Mouse (Mus musculus) limb, embryonic 14.5 days (tissue): ENCODE measurements around the gene Mfn1. TPM values are rescaled to one million over a fixed set of nuclear protein-coding genes. Genes with fewer than 3 reads are reported as not detected.
A peak's percentile ranks its signal among the peaks of the same experiment; 100 is the strongest.

ENCODE experiments used
- ATAC-seq: fragments of 200-750 bp; cut with Nextera tagmentation; 2 replicates; pipeline ENCODE4 v1.8.0; 2017; ENCODE audit warnings: low read depth, moderate number of reproducible peaks, moderate TSS enrichment; ENCODE audit not compliant: low FRiP score
- DNase-seq: peaks from one replicate; pipeline ENCODE4 v3.0.0-alpha.2; 2015; ENCODE audit warnings: low spot score
- H3K27ac ChIP-seq: fragments of 300-500 bp; sonication (generic); replicated peaks from 2 replicates; pipeline ENCODE4 v1.5.1; 2014; ENCODE audit warnings: low read depth, mild to moderate bottlenecking, low read length, moderate library complexity, mixed read lengths
- H3K27me3 ChIP-seq: fragments of 300-500 bp; sonication (generic); 2 replicates; pipeline ENCODE4 v1.6.1; 2014; ENCODE audit warnings: low read length, mixed read lengths; ENCODE audit not compliant: control insufficient read depth, insufficient read depth
- H3K36me3 ChIP-seq: fragments of 300-500 bp; sonication (generic); 2 replicates; pipeline ENCODE4 v1.6.1; 2014; ENCODE audit warnings: mild to moderate bottlenecking, low read length, moderate library complexity, mixed read lengths; ENCODE audit not compliant: control insufficient read depth, insufficient read depth
- H3K4me1 ChIP-seq: fragments of 300-500 bp; sonication (generic); 2 replicates; pipeline ENCODE4 v1.6.1; 2014; ENCODE audit warnings: antibody characterized with exemption, low read length, mixed read lengths; ENCODE audit not compliant: control insufficient read depth, insufficient read depth
- H3K4me2 ChIP-seq: fragments of 300-500 bp; sonication (generic); replicated peaks from 2 replicates; pipeline ENCODE4 v1.6.1; 2014; ENCODE audit warnings: low read depth, mild to moderate bottlenecking, low read length, moderate library complexity; ENCODE audit not compliant: severe bottlenecking
- H3K4me3 ChIP-seq: fragments of 300-500 bp; sonication (generic); replicated peaks from 2 replicates; pipeline ENCODE4 v1.5.1; 2014; ENCODE audit warnings: low read length
- H3K9ac ChIP-seq: fragments of 300-500 bp; sonication (generic); 2 replicates; pipeline ENCODE4 v1.6.1; 2014; ENCODE audit warnings: mild to moderate bottlenecking, low read depth, low read length, moderate library complexity; ENCODE audit not compliant: severe bottlenecking
- H3K9me3 ChIP-seq: fragments of 300-500 bp; sonication (generic); 2 replicates; pipeline ENCODE4 v1.6.1; 2016; ENCODE audit warnings: low read length; ENCODE audit not compliant: control insufficient read depth
- POLR2A ChIP-seq: fragments of 200-500 bp; IDR thresholded peaks from 2 replicates; pipeline ENCODE4 v1.8.0; 2012; ENCODE audit warnings: inconsistent platforms, mild to moderate bottlenecking, moderate library complexity, borderline replicate concordance; ENCODE audit not compliant: insufficient read depth, insufficient read length; ENCODE audit errors: extremely low read depth
- WGBS: fragments of 180-500 bp; shearing (Covaris S2); extraction: QIAGEN DNeasy Blood & Tissue Kit; methylation state at CpG from one replicate; pipeline ENCODE4 v1.1.7; 2014; 5-methylcytosine and 5-hydroxymethylcytosine counted together
- polyA plus RNA-seq, 2 experiments: library from polyadenylated mRNA; depleted of rRNA in 1 of 2; stranded (reverse) in 1 of 2; unstranded in 1 of 2; fragments of >200 nt; fragmentation: Nextera tagmentation in 1 of 2; extraction: Ambion mirVana in 1 of 2; gene quantifications; 2 replicates each; pipeline versions ENCODE4 v1.2.1 to v1.2.3; 2012 to 2014

Mfn1 gene
- 20.7 and 31.5 TPM in 2 replicates for polyA plus RNA-seq (2012; rRNA removed)
- polyA plus RNA-seq (2014; fragmentation: Nextera tagmentation; extraction: Ambion mirVana): 22.9 and 28.7 TPM in 2 replicates

DNA sequence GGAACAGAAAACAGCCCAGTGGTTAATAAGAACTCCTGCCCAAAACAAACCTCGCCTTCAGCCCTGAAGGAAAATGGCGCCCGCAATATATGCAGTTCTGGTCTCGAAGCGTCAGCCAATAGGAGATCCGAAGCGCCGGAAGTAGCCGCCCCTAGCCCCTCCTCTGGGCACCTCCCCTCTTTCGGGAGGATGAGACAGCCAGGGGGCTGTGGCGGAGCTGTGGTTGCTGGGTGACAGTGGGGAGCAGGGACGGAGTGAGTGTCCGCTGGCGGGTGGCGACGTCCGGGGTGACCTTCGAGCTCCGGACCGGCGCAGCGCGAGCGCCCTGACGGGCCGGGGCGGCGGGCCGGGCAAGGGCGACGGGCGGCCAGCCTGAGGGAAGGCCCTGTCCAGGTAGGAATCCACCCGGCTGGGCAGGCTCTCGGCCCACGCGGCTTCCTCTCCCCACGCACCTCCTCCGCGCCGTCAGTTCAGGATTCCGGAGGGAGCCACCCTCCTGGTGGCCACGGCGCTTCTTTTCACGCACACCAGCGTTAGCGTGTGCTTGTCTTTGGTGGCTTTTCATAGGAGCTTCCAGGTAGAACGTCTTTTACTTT lies at the start of gene Mfn1:
TSS of gene Mfn1 (plus strand) at position 163 of the 596 bp plus-strand sequence.
- Histone ChIP-seq H3K4me3 (peak within 1 kb of the TSS; percentile 69), H3K27me3 (no peaks in the 10 kb centered on the region), H3K4me2 (peak within 1 kb of the TSS; percentile 48), H3K36me3 (peaks cover 19% of the 10 kb centered on the region), H3K9ac (peak within 1 kb of the TSS; percentile 62), H3K4me1 (no peaks in the 10 kb centered on the region), H3K9me3 (peaks cover 3% of the 10 kb centered on the region; the same call in 1 of the 2 replicates), H3K27ac (0 out of 2 replicates have a peak within 1 kb of the TSS, but pooled peaks have one; percentile 3)
- peak; percentile 99 for ATAC-seq
- peak; percentile 97 for DNase-seq
- WGBS: 2% methylated on average over 45 of the region's 47 CpGs
- TF ChIP-seq POLR2A: peak; percentile 76; the same call in 1 of the 2 replicates

DNA sequence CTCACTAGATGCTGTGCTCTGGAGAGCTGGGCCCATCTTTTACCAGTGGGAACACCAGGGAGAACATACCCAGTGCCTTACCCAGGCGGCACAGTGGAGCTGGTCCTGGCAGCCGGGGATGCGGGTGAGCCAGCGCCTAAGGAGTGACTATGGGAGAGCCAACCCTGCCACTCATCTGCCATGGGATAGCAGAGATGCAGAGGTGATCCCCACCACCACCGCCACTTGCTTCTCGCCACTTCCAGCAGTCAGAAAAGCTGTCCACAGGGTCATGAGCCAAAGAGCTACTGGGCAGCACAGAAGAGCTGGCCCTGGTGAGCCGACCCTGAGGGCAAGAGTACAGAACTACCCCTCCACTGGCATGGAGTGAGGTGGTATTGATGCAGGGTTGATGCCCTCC lies 49.3 kb upstream of the Mfn1 start:
- Histone ChIP-seq H3K36me3 (no peaks in the 10 kb centered on the region), H3K4me1 (no peaks in the 10 kb centered on the region), H3K9me3 (no peaks in the 10 kb centered on the region), H3K27ac (no peak overlapping the region), H3K4me2 (no peak overlapping the region), H3K27me3 (no peaks in the 10 kb centered on the region), H3K4me3 (no peak overlapping the region), H3K9ac (no peak overlapping the region)
- TF ChIP-seq POLR2A: no peak
- DNase-seq: no peak
- 89% methylated on average over 7 of the region's 7 CpGs for WGBS
- ATAC-seq: no peak

DNA sequence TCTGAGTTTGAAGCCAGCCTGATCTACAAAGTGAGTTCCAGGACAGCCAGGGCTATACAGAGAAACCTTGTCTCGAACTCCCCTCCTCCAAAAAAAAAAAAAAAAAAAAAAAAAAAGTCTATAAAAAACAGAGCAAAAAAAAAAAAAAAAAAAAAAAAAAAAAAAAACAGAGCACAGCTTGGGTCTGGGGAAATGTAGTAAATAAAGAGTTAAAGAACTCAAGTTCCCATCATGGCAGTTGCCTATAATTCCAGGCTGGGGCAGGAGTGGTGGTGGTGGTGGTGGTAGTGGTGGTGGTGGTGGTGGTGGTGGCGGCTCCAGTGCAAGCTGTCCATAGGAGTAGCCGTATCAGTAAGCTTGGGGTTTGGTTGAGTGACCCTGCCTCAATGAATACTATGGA lies 46.2 kb upstream of the Mfn1 start:
- no peaks in the 10 kb centered on the region for H3K36me3 ChIP-seq
- no peaks in the 10 kb centered on the region for H3K4me1 ChIP-seq
- H3K9me3 ChIP-seq: no peaks in the 10 kb centered on the region
- H3K4me2 ChIP-seq: no peak overlapping the region
- H3K27me3 ChIP-seq: no peaks in the 10 kb centered on the region
- H3K9ac ChIP-seq: no peak overlapping the region
- no peak for TF ChIP-seq POLR2A
- H3K27ac ChIP-seq: no peak overlapping the region
- H3K4me3 ChIP-seq: no peak overlapping the region
- DNase-seq: no peak
- 77% methylated on average over 3 of the region's 3 CpGs for WGBS
- ATAC-seq: no peak

DNA sequence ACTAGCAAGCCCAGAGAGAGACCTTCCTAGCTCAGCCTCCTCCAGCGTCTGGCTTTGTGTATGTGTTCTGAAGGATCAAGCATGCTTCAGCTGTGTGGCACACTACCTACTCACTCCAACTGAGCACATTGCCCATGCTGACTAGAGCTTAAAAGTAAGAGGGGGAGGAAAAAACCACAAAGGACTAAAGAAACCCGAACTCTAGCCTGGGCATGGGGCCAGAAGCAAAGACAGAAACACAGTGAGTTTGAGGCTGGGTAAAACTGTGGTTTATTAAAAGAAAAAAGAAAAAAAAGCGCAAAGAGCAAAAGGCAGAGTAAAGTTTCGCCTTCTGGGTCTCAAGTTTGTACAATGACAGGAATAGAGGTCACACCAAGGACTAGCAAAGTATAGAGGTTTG lies 42.7 kb upstream of the Mfn1 start:
- ATAC-seq (no peak), DNase-seq (no peak)
- Histone ChIP-seq H3K4me3 (no peak overlapping the region), H3K9ac (no peak overlapping the region), H3K27ac (no peak overlapping the region), H3K4me1 (no peaks in the 10 kb centered on the region), H3K27me3 (no peaks in the 10 kb centered on the region), H3K9me3 (no peaks in the 10 kb centered on the region), H3K36me3 (no peaks in the 10 kb centered on the region), H3K4me2 (no peak overlapping the region)
- TF ChIP-seq POLR2A: no peak
- 75% methylated on average over 4 of the region's 4 CpGs for whole genome bisulfite sequencing

DNA sequence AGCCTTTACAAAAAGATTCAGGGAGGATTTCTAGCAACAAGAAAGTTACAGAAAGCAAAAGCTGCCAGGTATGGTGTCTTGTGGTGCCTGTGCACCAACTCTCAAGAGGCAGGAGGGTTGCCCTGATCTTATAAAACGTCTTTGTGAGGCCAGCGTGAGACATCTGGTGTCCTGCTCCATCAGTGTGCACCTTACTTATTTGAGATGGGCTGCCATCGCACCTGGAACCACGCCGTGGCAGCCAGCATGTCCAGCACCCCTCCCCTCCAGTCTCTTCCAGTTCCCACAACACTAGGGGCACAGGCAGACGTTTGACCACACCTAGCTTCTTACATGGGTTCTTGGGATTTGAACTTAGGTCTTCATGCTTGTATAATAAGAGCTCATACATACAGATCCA lies 41.1 kb upstream of the Mfn1 start:
- DNase-seq (no peak), ATAC-seq (no peak)
- no peaks in the 10 kb centered on the region for H3K27me3 ChIP-seq
- H3K9me3 ChIP-seq: no peaks in the 10 kb centered on the region
- no peak overlapping the region for H3K9ac ChIP-seq
- no peak overlapping the region for H3K27ac ChIP-seq
- H3K36me3 ChIP-seq: no peaks in the 10 kb centered on the region
- no peaks in the 10 kb centered on the region for H3K4me1 ChIP-seq
- H3K4me3 ChIP-seq: no peak overlapping the region
- 77% methylated on average over 6 of the region's 6 CpGs for WGBS
- no peak for TF ChIP-seq POLR2A
- no peak overlapping the region for H3K4me2 ChIP-seq
